Mouse (Mus musculus): ENCODE results near the gene Galnt6. TPM values are rescaled to one million over a fixed set of nuclear protein-coding genes. Genes with fewer than 3 reads are reported as not detected.

The Galnt6 gene
- total and polyA plus RNA-seq, 2 experiments: 0.42 to 0.46 TPM

DNA sequence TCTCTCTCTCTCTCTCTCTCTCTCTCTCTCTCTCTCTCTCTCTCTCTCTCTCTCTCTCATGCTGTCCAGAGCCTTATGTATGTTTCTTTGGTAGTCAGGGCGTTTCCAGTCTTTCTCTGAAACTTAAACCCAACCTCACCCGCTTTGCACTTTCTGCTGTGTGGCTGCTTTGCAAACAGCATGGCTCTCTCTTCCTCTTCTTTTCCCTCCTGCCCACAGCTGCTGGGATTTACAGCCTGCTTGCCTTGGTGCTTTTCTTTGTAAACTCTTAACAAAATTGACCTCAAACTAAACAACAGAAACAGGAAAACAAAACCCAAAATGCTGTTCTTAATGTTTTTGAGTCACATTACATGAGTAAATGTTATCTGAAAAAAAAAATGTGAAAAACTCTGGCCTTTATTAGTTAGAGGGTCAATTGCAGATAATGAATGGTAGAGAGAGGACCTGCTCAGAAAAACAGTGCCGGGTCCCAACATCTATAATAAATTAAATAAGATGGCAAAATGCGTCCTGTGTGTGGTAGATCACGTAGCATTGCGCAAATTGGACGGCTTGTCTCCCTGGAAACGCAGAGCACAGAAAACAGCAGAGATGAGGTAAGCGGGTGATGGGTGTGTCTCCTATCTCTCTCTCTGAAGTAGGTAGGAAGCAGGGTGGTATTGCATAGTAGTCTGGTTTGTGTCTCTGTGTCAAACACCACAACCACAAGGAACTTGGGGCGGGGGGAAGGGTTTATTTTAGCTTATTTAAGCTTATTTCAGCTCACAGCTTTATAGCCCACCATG is 20.8 kb upstream of the Galnt6 start:
- H3K36me3 ChIP-seq (ENCODE audit: control insufficient read depth, insufficient read depth, low read length): no peaks in the 10 kb centered on the region
- no peaks in the 10 kb centered on the region for H3K79me2 ChIP-seq (ENCODE audit: control insufficient read depth, insufficient read depth, low read length)
- TF ChIP-seq CTCF (IDR thresholded peaks at IDR 0.05; ENCODE audit: low read depth, low read length) (no peak), POLR2A (IDR thresholded peaks at IDR 0.05; ENCODE audit: extremely low read depth, insufficient read depth, low read length) (no peak)
- H3K9ac ChIP-seq (ENCODE audit: low read depth, low read length): no peak overlapping the region
- H3K4me1 ChIP-seq (ENCODE audit: control insufficient read depth, insufficient read depth, low read length): no peaks in the 10 kb centered on the region
- DNase-seq (ENCODE audit: extremely low read depth, low read depth, low spot score): no peak
- H3K4me3 ChIP-seq (ENCODE audit: insufficient read depth, low read depth, low read length): no peak overlapping the region
- H3K27me3 ChIP-seq (ENCODE audit: control insufficient read depth, insufficient read depth, low read length): no peaks in the 10 kb centered on the region
- WGBS: 61% methylated on average over 10 of the region's 10 CpGs
- H3K27ac ChIP-seq (replicated peaks; ENCODE audit: insufficient read depth, low read depth, low read length): no peak overlapping the region

DNA sequence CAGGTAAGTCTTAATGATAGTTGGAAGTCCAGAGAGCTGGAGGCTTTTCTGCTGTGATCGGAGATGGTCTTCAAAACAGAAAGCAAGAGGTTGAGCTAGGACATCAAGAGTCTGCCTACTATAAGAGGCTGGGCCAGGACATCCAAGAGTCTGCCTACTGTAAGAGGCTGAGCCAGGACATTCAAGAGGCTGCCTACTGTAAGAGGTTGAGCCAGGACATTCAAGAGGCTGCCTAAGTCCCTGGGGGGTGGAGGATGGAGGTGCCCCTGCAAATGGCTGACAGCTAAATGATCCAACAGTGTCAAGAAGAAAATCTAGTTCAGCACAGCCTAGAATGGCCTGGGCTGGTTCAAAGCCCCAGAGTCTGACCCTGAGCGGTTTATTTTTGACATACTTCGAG is 19.4 kb upstream of the Galnt6 start:
- H3K9ac ChIP-seq (ENCODE audit: low read depth, low read length): no peak overlapping the region
- H3K36me3 ChIP-seq (ENCODE audit: control insufficient read depth, insufficient read depth, low read length): no peaks in the 10 kb centered on the region
- H3K4me3 ChIP-seq (ENCODE audit: insufficient read depth, low read depth, low read length): no peak overlapping the region
- 91% methylated on average over 3 of the region's 3 CpGs for WGBS
- no peaks in the 10 kb centered on the region for H3K27me3 ChIP-seq (ENCODE audit: control insufficient read depth, insufficient read depth, low read length)
- TF ChIP-seq CTCF (IDR thresholded peaks at IDR 0.05; ENCODE audit: low read depth, low read length) (no peak), POLR2A (IDR thresholded peaks at IDR 0.05; ENCODE audit: extremely low read depth, insufficient read depth, low read length) (no peak)
- no peak overlapping the region for H3K27ac ChIP-seq (replicated peaks; ENCODE audit: insufficient read depth, low read depth, low read length)
- no peak for DNase-seq (ENCODE audit: extremely low read depth, low read depth, low spot score)
- no peaks in the 10 kb centered on the region for H3K4me1 ChIP-seq (ENCODE audit: control insufficient read depth, insufficient read depth, low read length)
- H3K79me2 ChIP-seq (ENCODE audit: control insufficient read depth, insufficient read depth, low read length): no peaks in the 10 kb centered on the region

DNA sequence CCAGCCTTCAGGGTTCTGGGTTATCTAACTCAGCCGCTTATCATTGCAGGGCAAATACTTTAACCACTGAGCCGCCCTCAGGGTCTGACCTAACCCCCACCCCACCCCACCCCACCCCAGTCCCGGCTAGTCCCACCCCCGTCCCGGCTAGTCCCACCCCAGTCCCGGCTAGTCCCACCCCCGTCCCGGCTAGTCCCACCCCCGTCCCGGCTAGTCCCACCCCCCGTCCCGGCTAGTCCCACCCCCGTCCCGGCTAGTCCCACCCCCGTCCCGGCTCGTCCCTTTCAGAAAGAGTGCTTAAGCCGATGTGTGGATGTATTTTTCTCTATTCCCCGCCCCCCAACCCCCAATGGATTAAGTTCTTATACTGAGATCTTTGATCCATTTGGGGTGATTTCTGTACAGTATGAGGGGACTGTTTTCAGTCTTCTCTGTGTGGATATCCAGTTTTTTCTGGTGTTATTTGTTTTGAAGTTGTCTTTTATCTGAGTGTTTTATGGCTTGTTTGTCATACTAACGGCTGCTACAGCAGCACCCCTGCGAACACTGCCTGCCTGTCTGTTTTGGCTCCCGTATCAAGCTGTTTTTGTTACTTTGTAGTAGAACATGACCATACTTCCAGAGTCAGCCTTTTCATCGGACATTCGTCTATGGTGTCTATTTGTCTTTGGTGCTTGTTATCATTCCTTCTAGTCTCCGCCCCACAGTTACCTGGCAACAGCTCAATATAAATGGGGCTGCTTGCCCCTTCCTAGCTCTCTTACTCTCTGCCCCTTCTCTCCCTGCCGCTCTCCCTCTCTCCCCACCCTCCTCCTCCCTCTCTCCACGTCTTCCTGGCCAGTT is 18.2 kb upstream of the Galnt6 start:
- Histone ChIP-seq H3K27me3 (ENCODE audit: control insufficient read depth, insufficient read depth, low read length) (no peaks in the 10 kb centered on the region), H3K36me3 (ENCODE audit: control insufficient read depth, insufficient read depth, low read length) (no peaks in the 10 kb centered on the region), H3K9ac (ENCODE audit: low read depth, low read length) (no peak overlapping the region), H3K4me1 (ENCODE audit: control insufficient read depth, insufficient read depth, low read length) (no peaks in the 10 kb centered on the region), H3K79me2 (ENCODE audit: control insufficient read depth, insufficient read depth, low read length) (no peaks in the 10 kb centered on the region), H3K4me3 (ENCODE audit: insufficient read depth, low read depth, low read length) (0 out of 2 replicates have a peak overlapping the region, but pooled peaks have one; percentile 26), H3K27ac (replicated peaks; ENCODE audit: insufficient read depth, low read depth, low read length) (no peak overlapping the region)
- no peak for DNase-seq (ENCODE audit: extremely low read depth, low read depth, low spot score)
- WGBS: 6% methylated on average over 27 of the region's 27 CpGs
- TF ChIP-seq POLR2A (IDR thresholded peaks at IDR 0.05; ENCODE audit: extremely low read depth, insufficient read depth, low read length): no peak

DNA sequence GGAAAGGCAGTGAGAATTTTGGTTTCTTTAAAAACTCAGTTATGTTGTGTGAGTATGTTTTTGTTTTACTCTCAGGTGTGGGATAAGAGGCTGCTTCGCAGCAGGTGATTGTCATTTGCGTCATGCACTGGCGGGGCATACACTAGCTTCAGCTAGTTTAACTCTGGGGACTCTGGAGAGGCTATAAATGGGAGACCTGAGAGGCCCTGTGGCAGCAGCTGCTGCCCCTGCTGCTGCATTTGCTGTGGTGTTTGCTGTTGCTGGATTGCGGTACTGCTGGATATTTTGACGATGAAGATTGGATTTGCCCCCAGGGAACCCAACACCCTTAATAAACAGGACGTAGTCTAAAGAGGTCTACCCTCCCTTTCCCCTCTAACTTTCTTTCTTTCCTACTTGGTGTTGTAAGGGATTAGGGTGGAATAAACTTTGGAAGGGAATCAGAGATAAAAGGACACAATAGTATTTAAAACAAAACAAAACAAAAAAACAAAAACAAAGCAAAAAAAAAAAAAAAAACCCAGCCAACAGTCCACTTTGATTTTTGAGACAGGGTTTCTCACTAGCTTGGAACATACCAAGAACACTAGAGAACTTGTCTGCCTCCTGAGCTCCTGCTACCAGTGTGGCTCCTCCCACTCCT is 17.4 kb upstream of the Galnt6 start:
- WGBS: 71% methylated on average over 6 of the region's 6 CpGs
- Histone ChIP-seq H3K9ac (ENCODE audit: low read depth, low read length) (no peak overlapping the region), H3K27ac (replicated peaks; ENCODE audit: insufficient read depth, low read depth, low read length) (no peak overlapping the region)

DNA sequence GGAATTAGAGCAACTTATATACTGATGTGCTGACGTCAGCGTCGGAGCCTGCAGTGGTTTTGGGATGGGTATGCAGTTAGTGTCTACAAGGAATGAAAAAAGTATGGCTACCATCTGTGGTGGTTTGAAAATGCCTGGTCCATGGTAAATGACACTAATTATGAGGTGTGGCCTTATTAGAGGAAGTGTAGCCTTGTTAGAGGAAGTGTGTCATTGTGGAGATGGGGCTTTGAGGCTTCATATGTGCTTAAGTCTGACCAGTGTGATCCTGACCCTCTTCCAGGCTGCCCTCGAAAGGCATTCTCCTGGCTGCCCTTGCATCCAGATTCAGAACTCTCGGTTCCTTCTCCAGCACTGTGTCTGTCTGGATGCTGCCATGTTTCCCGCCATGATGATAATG is 14.1 kb upstream of the Galnt6 start:
- Histone ChIP-seq H3K4me1 (ENCODE audit: control insufficient read depth, insufficient read depth, low read length) (no peaks in the 10 kb centered on the region), H3K4me3 (ENCODE audit: insufficient read depth, low read depth, low read length) (no peak overlapping the region), H3K36me3 (ENCODE audit: control insufficient read depth, insufficient read depth, low read length) (no peaks in the 10 kb centered on the region), H3K9ac (ENCODE audit: low read depth, low read length) (no peak overlapping the region), H3K27ac (replicated peaks; ENCODE audit: insufficient read depth, low read depth, low read length) (no peak overlapping the region), H3K79me2 (ENCODE audit: control insufficient read depth, insufficient read depth, low read length) (no peaks in the 10 kb centered on the region), H3K27me3 (ENCODE audit: control insufficient read depth, insufficient read depth, low read length) (no peaks in the 10 kb centered on the region)
- 91% methylated on average over 6 of the region's 6 CpGs for WGBS
- TF ChIP-seq POLR2A (IDR thresholded peaks at IDR 0.05; ENCODE audit: extremely low read depth, insufficient read depth, low read length) (no peak), CTCF (IDR thresholded peaks at IDR 0.05; ENCODE audit: low read depth, low read length) (no peak)
- DNase-seq (ENCODE audit: extremely low read depth, low read depth, low spot score): no peak

More for the DNA sequence above, 17.4 kb upstream of the Galnt6 start:
- DNase-seq (ENCODE audit: extremely low read depth, low read depth, low spot score): peak; percentile 17
- H3K79me2 ChIP-seq (ENCODE audit: control insufficient read depth, insufficient read depth, low read length): no peaks in the 10 kb centered on the region
- no peaks in the 10 kb centered on the region for H3K27me3 ChIP-seq (ENCODE audit: control insufficient read depth, insufficient read depth, low read length)
- H3K36me3 ChIP-seq (ENCODE audit: control insufficient read depth, insufficient read depth, low read length): no peaks in the 10 kb centered on the region
- no peaks in the 10 kb centered on the region for H3K4me1 ChIP-seq (ENCODE audit: control insufficient read depth, insufficient read depth, low read length)
- 0 out of 2 replicates have a peak overlapping the region, but pooled peaks have one; percentile 26 for H3K4me3 ChIP-seq (ENCODE audit: insufficient read depth, low read depth, low read length)
- TF ChIP-seq POLR2A (IDR thresholded peaks at IDR 0.05; ENCODE audit: extremely low read depth, insufficient read depth, low read length) (no peak), CTCF (IDR thresholded peaks at IDR 0.05; ENCODE audit: low read depth, low read length) (no peak)
